Mouse (Mus musculus) embryonic fibroblast, embryonic 13.5 days (primary cell): ENCODE data around the gene Dnajc17. TPM values are rescaled to one million over a fixed set of nuclear protein-coding genes. Genes with fewer than 3 reads are reported as not detected.

Source experiments
- H3K27ac ChIP-seq: 2 replicates; pipeline ENCODE4 v1.5.1; 2012; ENCODE audit warnings: low read length, control low read depth, inconsistent platforms; ENCODE audit not compliant: insufficient read depth
- H3K4me1 ChIP-seq: 2 replicates; pipeline ENCODE4 v1.6.1; 2011; ENCODE audit warnings: low read length; ENCODE audit not compliant: control insufficient read depth, insufficient read depth
- H3K4me3 ChIP-seq: 2 replicates; pipeline ENCODE4 v1.5.1; 2011; ENCODE audit warnings: mild to moderate bottlenecking, control low read depth, low read length; ENCODE audit not compliant: insufficient read depth
- CTCF ChIP-seq: IDR thresholded peaks from 2 replicates; pipeline ENCODE4 v1.5.1; 2011; ENCODE audit warnings: mild to moderate bottlenecking, control low read depth, low read length, moderate library complexity, borderline replicate concordance; ENCODE audit not compliant: insufficient read depth
- POLR2A ChIP-seq: IDR thresholded peaks from 2 replicates; pipeline ENCODE4 v1.6.1; 2011; ENCODE audit warnings: low read depth, mild to moderate bottlenecking, control low read depth, low read length, moderate library complexity
- polyA plus RNA-seq: library from polyadenylated mRNA; stranded (reverse); fragments of >200 nt; gene quantifications from 2 replicates; pipeline ENCODE4 v1.2.4, GENCODE M21; 2011; ENCODE audit warnings: low read depth; ENCODE audit not compliant: missing spikeins, insufficient read length

The Dnajc17 gene
- polyA plus RNA-seq, 1 experiment = 9.6 TPM

DNA sequence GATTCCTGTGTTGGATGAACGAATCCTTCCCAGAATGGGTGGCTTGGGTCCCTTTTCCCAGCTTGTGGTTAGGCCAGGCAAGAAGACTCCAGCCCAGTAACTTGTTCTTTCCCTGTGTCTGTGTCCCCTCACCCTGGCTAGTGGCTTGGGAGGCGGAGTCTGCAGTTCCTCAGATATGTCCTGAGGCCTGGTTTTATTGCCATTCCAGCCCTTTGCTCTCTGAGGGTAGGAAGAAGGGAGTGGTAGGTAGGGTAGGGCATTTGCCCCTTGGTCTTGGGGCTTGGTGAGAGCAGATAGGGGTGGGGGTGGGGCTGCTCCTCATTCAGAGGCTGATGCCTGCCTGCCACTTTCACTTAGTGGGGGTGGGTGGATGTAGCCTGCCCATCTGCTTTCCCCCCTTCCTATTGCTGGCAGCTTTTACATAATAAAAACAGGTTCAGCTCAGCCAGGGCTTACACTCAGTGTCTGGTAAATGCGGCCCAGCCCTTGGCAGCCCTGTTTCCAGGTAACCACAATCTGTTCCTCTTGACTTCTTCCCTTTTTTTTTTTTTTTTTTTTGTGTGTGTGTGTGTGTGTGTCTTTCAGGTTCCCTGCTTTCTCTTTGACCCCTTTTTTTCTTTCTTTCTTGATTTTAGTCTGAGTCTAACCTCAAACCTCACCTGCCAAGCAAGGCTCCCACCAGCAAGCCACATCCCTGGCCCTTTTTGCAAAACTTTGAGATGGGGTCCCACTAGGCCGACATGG is 31.7 kb upstream of the Dnajc17 start:
- Histone ChIP-seq H3K4me1 (no peaks in the 10 kb centered on the region), H3K4me3 (no peak overlapping the region), H3K27ac (no peak overlapping the region)
- TF ChIP-seq POLR2A (no peak), CTCF (no peak)

DNA sequence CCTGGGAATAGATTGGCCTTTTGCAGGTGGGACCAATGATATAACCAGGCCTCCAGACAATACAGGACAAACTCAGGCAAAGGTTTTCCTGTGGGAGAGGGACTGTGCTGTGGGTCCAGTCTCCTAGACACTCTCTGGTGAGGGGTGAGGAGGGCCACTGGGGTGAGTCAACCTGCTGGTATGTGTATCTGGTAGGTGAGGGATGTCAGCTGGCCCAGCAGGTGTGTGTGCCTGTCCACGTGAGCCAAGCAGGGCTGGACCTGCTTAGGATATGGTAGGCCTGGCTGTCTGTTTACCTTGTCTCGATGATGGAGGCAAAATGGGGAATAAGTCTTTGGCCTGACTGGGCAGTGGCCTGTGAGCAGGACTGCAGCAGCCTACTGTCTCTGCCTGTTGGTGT is 30.1 kb upstream of the Dnajc17 start:
- no peak overlapping the region for H3K4me3 ChIP-seq
- no peak for TF ChIP-seq CTCF
- TF ChIP-seq POLR2A = no peak
- no peaks in the 10 kb centered on the region for H3K4me1 ChIP-seq
- H3K27ac ChIP-seq = no peak overlapping the region

DNA sequence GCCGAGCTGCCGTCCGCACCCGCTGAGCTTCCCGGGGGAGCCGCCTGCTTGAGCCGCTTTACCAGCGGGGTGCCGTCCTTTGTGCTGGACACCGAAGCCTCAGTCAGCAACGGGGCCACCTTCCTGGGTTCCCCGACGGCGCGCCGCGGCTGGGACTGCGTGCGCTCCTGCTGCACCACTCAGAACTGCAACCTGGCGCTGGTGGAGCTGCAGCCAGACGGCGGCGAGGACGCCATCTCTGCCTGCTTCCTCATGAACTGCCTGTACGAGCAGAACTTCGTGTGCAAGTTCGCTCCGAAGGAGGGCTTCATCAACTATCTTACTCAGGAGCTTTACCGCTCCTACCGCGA is 29.3 kb upstream of the Dnajc17 start:
- H3K4me1 ChIP-seq = no peaks in the 10 kb centered on the region
- H3K4me3 ChIP-seq = no peak overlapping the region; the same call in 1 of the 2 replicates
- TF ChIP-seq CTCF (no peak), POLR2A (no peak)
- no peak overlapping the region for H3K27ac ChIP-seq

DNA sequence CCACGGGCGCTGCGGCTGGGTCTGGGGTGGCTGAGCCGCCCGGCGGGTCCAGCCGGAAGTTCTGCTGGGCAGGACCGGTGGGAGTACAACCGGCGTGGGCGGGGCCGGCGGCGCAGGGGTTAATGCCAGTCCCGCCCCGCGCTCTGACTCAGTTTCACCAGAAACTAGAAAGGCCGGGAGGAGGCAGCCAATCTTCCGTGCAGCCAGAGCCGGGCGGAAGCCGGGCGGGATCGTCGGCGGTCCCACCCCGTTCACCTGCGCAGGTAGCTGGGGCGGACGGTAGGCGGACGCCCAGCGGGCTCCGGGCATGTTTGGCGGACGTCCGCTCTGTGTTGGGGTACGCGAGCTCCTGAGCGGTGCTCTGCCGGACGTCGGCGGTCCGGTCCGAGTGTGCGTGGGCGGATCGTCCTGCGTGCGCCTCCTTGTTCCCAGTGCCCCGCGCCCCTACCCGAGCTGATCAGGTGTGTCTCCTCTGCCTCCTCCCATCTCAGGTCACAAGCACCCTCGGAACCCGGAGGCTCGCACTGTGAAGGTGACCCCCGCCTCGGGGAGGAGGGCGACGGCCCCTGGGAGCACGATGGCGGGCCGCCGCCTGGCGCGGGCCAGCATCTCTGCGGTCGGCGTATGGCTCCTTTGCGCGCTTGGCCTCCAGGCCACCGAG is 28.7 kb upstream of the Dnajc17 start, which contains the start of gene Spint1:
Spint1 (plus strand) TSS at position 153 of the 661 bp plus-strand sequence.
- H3K4me3 ChIP-seq = peak within 1 kb of the TSS; percentile 27; the same call in 1 of the 2 replicates
- no peak within 1 kb of the TSS for H3K27ac ChIP-seq
- TF ChIP-seq CTCF (no peak), POLR2A (no peak)
- no peaks in the 10 kb centered on the region for H3K4me1 ChIP-seq

DNA sequence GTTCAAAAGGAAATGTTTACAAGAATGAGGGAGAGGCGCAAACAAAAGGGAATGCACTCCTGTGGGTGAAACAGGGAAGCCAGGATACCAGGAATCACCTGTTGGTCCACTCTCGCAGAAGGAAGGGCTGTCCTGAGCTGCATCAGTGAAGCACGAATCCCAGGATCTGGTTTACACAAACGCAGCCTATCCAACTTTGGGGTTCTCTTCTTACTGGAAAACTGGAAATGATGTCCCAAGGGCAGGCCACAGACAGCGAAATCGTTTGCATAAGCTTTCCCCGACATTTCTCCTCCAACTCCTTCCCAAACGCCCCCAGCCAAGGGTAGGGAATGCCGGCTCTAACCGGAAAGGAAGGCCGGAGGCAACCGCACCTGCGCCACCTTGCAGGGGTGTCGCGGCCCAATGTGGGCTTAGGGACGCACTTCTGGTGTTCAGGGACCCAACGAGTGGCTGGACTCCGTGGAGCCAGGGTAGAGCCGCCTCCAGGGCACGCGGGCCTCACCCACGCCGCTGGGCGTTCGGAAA is 28.2 kb upstream of the Dnajc17 start:
- Histone ChIP-seq H3K27ac (no peak overlapping the region), H3K4me3 (0 out of 2 replicates have a peak overlapping the region, but pooled peaks have one; percentile 2), H3K4me1 (no peaks in the 10 kb centered on the region)
- TF ChIP-seq POLR2A (no peak), CTCF (no peak)

DNA sequence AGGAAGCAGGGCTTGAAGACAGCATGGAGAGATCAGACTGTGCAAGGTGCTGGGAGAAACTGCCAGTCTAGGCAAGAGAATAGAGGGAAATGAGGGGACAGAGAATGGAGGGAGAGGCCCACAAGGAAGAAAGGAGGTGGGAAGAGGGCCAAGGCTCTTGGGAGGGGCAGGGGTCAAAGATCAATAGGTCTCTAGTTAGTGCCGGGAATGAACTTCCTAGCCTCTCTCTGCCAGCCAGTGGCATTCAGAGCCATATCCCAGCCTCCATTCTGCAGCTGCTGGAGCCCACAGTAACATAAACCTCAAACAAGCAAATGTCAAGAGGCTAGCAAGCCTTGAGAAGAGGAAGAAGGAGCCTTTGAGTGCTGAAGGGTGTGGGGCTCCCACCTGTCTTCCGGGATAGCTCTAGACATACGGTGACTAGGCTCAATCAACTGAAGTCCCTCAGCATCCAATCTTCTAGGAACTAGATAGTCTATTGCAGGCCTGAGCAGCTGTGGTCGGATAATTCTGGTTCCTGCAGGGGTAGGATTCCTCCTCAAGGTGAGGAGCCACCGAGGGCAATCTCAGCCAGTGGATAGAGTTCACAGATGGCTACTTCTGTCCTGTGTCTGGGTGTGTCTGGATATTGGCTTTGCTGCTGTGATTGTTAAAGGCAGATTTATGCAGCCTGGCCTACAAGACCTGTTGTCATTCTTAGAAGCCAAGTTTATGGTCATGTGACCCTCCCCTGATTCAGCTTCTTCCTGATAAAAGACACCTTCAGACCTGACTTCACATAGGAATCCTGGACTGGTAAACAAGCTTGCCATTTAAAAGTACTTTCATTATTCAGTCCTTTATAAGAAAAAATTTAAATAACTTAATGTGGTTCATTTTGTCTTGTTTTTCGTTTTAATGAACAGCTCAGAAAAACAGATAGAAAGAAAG is 21.4 kb upstream of the Dnajc17 start, which contains the start of gene Ppp1r14d:
Ppp1r14d (minus strand) TSS at position 132 of the 930 bp plus-strand sequence.
- H3K27ac ChIP-seq = no peak within 1 kb of the TSS
- TF ChIP-seq CTCF (no peak), POLR2A (no peak)
- H3K4me1 ChIP-seq = no peaks in the 10 kb centered on the region
- H3K4me3 ChIP-seq = no peak within 1 kb of the TSS

DNA sequence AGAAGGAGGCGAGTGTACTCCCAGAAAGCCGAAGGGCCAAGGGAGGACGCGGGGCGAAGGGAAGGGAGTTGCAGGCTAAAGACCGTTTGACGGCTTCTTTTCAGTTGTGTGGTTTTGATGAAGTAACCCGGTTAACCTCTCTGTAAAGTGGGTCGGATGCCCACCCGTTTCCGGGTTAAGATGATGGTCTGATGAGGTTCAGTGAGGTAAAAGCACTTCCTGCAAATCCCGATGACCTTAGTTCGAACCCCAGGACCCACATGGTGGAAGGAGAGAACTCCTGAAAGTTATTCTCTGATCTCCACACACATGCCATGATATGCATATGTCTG is 547 bp upstream of the Dnajc17 start:
- Histone ChIP-seq H3K4me1 (no peaks in the 10 kb centered on the region), H3K27ac (no peak overlapping the region), H3K4me3 (peak overlapping the region; percentile 75)
- TF ChIP-seq POLR2A (no peak), CTCF (no peak)

DNA sequence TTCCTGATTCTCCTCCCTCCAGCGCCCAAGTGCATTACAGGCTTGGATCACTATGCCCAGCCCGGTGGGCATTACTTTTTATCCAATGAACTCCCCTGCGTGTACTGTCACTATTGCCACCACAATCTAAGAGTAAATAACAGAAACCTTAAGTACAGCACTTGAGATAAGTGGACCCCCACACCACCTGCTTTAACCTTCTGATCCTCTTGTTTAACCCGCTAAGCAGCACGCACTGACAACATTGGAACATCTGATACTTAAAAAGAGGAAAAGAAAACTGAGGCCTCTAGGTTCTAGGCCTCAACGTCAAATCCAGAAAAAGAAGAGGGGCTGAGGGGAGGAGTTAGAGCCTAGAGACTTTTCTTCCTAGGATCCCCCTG is 643 bp downstream of the Dnajc17 start:
- peak overlapping the region; percentile 77 for H3K4me3 ChIP-seq
- peak overlapping the region; percentile 69; the same call in 1 of the 2 replicates for H3K27ac ChIP-seq
- peaks cover 3% of the 10 kb centered on the region; the same call in 1 of the 2 replicates for H3K4me1 ChIP-seq
- TF ChIP-seq POLR2A (no peak), CTCF (no peak)

DNA sequence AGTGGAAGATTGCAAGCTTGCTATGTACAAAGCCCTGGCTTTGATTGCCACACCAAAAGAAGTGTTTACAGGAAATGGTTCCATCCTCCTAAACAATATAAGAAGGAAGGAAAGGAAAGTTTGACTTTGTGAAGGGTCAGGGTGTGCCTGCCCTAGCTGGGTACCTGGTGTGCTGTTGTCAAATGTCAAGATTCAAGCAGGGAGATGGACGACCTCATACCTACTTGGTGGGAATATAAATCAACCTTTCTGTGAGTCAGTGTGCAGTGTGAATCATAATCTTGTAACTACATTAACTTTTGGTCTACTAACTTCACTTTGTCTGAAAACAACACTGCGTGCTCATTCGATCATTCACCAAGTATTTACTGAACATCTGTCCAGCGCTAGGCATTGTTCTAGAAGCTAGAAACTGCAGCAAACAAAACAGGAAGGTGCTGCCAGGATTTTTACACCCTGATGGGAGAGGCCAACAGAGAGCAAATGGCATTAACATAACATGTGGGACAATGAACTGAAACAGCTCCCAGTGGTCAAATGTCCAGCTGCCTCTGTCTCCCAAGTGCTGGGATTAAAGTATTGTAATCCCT is 4.6 kb downstream of the Dnajc17 start:
- TF ChIP-seq CTCF (no peak), POLR2A (no peak)
- peaks cover 3% of the 10 kb centered on the region; the same call in 1 of the 2 replicates for H3K4me1 ChIP-seq
- no peak overlapping the region for H3K4me3 ChIP-seq
- no peak overlapping the region; the same call in 1 of the 2 replicates for H3K27ac ChIP-seq
